Mouse (Mus musculus) retina, embryonic 14.5 days (tissue): ENCODE measurements around the gene Plekha6.

Experiments used
- DNase-seq: peaks from one replicate; pipeline ENCODE4 v3.0.0-alpha.2; 2015; ENCODE audit warnings: low spot score

The Plekha6 gene

GRCm38 (mm10) chr1:133244668-133245067 is 80.7 kb downstream of the Plekha6 start:
- DNase-seq, result no peak

GRCm38 (mm10) chr1:133245690-133246619 is 81.9 kb downstream of the Plekha6 start:
- peak; percentile 58 for DNase-seq

GRCm38 (mm10) chr1:133247189-133247588 is 83.2 kb downstream of the Plekha6 start:
- no peak for DNase-seq

- no peak for DNase-seq
Measured at GRCm38 (mm10) chr1:133250761-133251160, 86.8 kb downstream of the Plekha6 start.

- DNase-seq, result no peak
Measured at GRCm38 (mm10) chr1:133251625-133252034, 87.6 kb downstream of the Plekha6 start.

- no peak for DNase-seq
Measured at GRCm38 (mm10) chr1:133252251-133252650, 88.2 kb downstream of the Plekha6 start.

GRCm38 (mm10) chr1:133252801-133253531 is 89.0 kb downstream of the Plekha6 start:
- no peak for DNase-seq

- DNase-seq, result no peak
Measured at GRCm38 (mm10) chr1:133253532-133253866, 89.5 kb downstream of the Plekha6 start.

GRCm38 (mm10) chr1:133254226-133254625 is 90.2 kb downstream of the Plekha6 start:
- DNase-seq, result no peak

- DNase-seq, result no peak
Measured at GRCm38 (mm10) chr1:133254856-133255764, 91.1 kb downstream of the Plekha6 start.

GRCm38 (mm10) chr1:133255776-133256175 is 91.8 kb downstream of the Plekha6 start:
- no peak for DNase-seq

- no peak for DNase-seq
Measured at GRCm38 (mm10) chr1:133256347-133256746, 92.3 kb downstream of the Plekha6 start.

- DNase-seq, result no peak
Measured at GRCm38 (mm10) chr1:133258694-133259093, 94.7 kb downstream of the Plekha6 start.

- DNase-seq, result no peak
Measured at GRCm38 (mm10) chr1:133262628-133263027, 98.6 kb downstream of the Plekha6 start.

GRCm38 (mm10) chr1:133263134-133263533 is 99.1 kb downstream of the Plekha6 start:
- no peak for DNase-seq

- no peak for DNase-seq
Measured at GRCm38 (mm10) chr1:133264367-133264766, 100.4 kb downstream of the Plekha6 start.

- no peak for DNase-seq
Measured at GRCm38 (mm10) chr1:133265114-133265766, 101.2 kb downstream of the Plekha6 start.

GRCm38 (mm10) chr1:133267094-133267493 is 103.1 kb downstream of the Plekha6 start:
- DNase-seq, result no peak

GRCm38 (mm10) chr1:133267813-133268492 is 103.9 kb downstream of the Plekha6 start:
- peak; percentile 75 for DNase-seq

GRCm38 (mm10) chr1:133268503-133268902 is 104.5 kb downstream of the Plekha6 start:
- DNase-seq, result peak; percentile 54

GRCm38 (mm10) chr1:133270336-133270735 is 106.3 kb downstream of the Plekha6 start:
- DNase-seq, result no peak
